Mouse (Mus musculus) liver, embryonic 14.5 days (tissue): ENCODE measurements around the gene Cacng8.

Experiments used
- CTCF ChIP-seq: IDR thresholded peaks from 2 replicates; pipeline ENCODE4 v1.5.1; 2016; ENCODE audit warnings: antibody characterized with exemption, low read depth, control low read depth
- EP300 ChIP-seq: IDR thresholded peaks from 2 replicates; pipeline ENCODE4 v1.6.1; 2016; ENCODE audit warnings: antibody characterized with exemption, low read depth

DNA sequence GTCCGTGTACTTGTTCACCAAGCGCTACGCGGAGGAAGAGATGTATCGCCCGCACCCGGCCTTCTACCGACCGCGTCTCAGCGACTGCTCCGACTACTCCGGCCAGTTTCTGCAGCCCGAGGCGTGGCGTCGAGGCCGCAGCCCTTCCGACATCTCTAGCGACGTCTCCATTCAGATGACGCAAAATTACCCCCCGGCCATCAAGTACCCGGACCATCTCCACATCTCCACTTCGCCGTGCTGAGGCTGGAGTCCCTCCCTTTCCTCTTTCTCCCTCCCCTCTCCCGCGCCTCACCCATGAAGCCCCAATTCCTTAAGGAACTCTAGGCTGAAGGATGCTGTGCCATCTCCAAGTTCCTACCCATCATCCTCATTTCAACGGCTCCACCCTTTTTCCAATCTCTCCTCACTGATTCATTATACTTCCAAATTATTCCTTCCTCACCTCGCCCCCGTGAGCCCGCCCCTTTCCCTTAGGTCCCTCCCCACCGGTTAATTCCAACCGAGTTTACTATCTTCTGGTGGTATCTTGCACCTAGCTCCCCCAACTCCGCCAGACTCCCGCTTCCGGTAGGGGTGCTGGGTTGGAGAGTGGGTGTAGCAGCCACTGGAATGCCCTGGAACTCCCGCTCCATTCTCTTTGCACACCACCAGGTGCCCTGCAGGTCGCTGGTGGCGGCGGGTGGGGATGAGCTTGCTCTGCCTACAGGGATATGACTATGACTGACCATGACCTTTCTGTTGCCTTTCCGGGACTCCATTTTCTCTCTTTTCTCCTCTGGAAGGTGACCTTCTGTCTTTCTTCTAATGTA, 23.6 kb upstream of the Cacng8 start:
- TF ChIP-seq CTCF = no peak
- no peak for TF ChIP-seq EP300
